Mouse (Mus musculus) thymus, postnatal 0 days (tissue): ENCODE measurements around the gene Spin2c. TPM values are rescaled to one million over a fixed set of nuclear protein-coding genes. Genes with fewer than 3 reads are reported as not detected.

Experiments
- DNase-seq: peaks from one replicate; pipeline ENCODE4 v3.0.0-alpha.2; 2015; ENCODE audit warnings: low spot score
- polyA plus RNA-seq: library from polyadenylated mRNA; unstranded; fragments of >200 nt; fragmentation: Nextera tagmentation; extraction: Ambion mirVana; gene quantifications from 2 replicates; pipeline ENCODE4 v1.2.1, GENCODE M21; 2015

Spin2c gene
- polyA plus RNA-seq = 2.8 and 3.7 TPM in 2 replicates

DNA sequence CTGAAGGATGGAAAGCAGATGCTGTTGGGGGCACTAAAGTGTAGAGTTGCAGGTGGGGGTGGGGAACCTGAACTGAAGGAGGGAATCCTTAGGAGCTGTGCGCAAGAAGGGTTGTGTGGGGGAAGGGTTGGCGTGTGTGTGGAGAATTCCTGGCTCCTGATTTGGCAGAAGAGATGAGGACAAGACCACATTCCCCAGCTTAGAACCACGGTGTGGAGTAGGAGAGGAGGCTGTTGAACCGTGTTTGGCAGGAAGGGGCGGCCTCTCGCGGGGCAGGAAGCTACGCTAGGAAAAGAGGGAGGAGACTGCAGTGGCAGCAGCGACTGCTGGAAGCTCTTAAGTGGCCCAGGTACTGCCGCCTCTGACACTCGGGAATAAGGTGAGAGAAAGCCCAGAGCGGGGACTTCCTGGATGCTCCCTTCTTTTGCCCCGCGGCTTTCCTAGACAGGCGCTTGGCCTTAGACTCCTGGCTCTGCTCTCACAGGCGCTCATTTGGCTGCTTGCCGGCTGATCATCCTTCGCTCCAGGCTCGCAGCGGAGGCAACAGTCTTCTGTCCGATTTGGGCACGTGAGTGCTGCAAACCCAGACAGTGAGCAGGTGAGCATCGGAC lies at the start of gene Spin2c:
Gene Spin2c, plus strand, starts transcription at position 275 of the 611 bp plus-strand sequence.
- DNase-seq = peak; percentile 3

DNA sequence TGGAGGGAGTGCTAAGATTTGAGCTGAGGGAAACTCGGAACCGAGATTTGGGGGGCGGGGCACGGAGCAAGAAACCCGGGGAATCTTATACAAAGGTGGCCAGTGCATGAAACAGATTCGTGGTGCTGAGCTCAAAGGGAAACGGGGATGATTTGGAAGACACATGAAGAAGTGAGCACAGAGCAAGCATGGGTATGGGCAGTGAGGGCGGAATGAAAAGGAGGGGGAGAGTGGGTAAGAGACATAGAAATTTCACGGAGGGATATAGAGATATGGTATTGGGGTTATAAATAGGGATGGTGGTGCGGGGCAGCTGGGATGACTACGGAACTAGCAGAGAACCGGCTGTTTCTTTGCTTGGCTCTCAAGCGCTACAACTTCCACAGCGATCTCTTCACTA lies 581 bp downstream of the Spin2c start:
- DNase-seq = no peak

Other genes starting within 250 kb of the Spin2c start
- gene Kctd12b, start 135.8 kb upstream of the Spin2c start, polyA plus RNA-seq = 2.4 and 2.5 TPM in 2 replicates
- gene Nbdy, start 108.6 kb upstream of the Spin2c start, polyA plus RNA-seq = 98.5 and 98.8 TPM in 2 replicates
- not detected in 2 replicates for gene Samt1, start 180.4 kb downstream of the Spin2c start, polyA plus RNA-seq
- not detected in 2 replicates for gene 4921511M17Rik, start 201.6 kb downstream of the Spin2c start, polyA plus RNA-seq
- gene Gm10057, start 222.8 kb downstream of the Spin2c start, polyA plus RNA-seq = not detected in 2 replicates